Mouse (Mus musculus): ENCODE results near the gene Elane. TPM values are rescaled to one million over a fixed set of nuclear protein-coding genes. Genes with fewer than 3 reads are reported as not detected.
A peak's percentile ranks its signal among the peaks of the same experiment; 100 is the strongest.

The Elane gene
- polyA plus RNA-seq, 1 experiment from 2014 or later: not detected

- H3K27ac ChIP-seq (ENCODE audit: low read depth, low read length): no peak overlapping the region
- peak overlapping the region; percentile 20 for H3K4me3 ChIP-seq (ENCODE audit: low read length)
- no peak overlapping the region for H3K9ac ChIP-seq (ENCODE audit: low read depth, low read length)
- 18% methylated on average over 26 of the region's 26 CpGs for WGBS
- peaks cover 58% of the 10 kb centered on the region for H3K27me3 ChIP-seq (ENCODE audit: control insufficient read depth, insufficient read depth, low read length)
- no peaks in the 10 kb centered on the region for H3K9me3 ChIP-seq (ENCODE audit: control insufficient read depth, low read length)
- ATAC-seq (ENCODE audit: low FRiP score, low TSS enrichment): peak; percentile 14; the same call in 1 of the 2 replicates
- peak overlapping the region; percentile 46; the same call in 1 of the 2 replicates for H3K4me2 ChIP-seq (replicated peaks; ENCODE audit: low read depth, low read length)
- H3K4me1 ChIP-seq (ENCODE audit: control insufficient read depth, insufficient read depth, low read length): peaks cover 22% of the 10 kb centered on the region
- H3K36me3 ChIP-seq (ENCODE audit: control insufficient read depth, insufficient read depth, low read length): no peaks in the 10 kb centered on the region
Observed at GRCm38 (mm10) chr10:79920056-79920890, 34.2 kb downstream of the Elane start.

GRCm38 (mm10) chr10:79920958-79921535 is 35.0 kb downstream of the Elane start, which contains the start of gene R3hdm4:
R3hdm4 (minus strand) TSS chr10:79921208.
- H3K9me3 ChIP-seq (ENCODE audit: control insufficient read depth, low read length): no peaks in the 10 kb centered on the region
- peak within 1 kb of the TSS; percentile 46 for H3K4me2 ChIP-seq (replicated peaks; ENCODE audit: low read depth, low read length)
- H3K9ac ChIP-seq (ENCODE audit: low read depth, low read length): peak within 1 kb of the TSS; percentile 40
- H3K27ac ChIP-seq (ENCODE audit: low read depth, low read length): no peak within 1 kb of the TSS
- no peak for ATAC-seq (ENCODE audit: low FRiP score, low TSS enrichment)
- H3K36me3 ChIP-seq (ENCODE audit: control insufficient read depth, insufficient read depth, low read length): no peaks in the 10 kb centered on the region
- peaks cover 58% of the 10 kb centered on the region for H3K27me3 ChIP-seq (ENCODE audit: control insufficient read depth, insufficient read depth, low read length)
- H3K4me3 ChIP-seq (ENCODE audit: low read length): peak within 1 kb of the TSS; percentile 20
- H3K4me1 ChIP-seq (ENCODE audit: control insufficient read depth, insufficient read depth, low read length): peaks cover 24% of the 10 kb centered on the region
- 6% methylated on average over 41 of the region's 41 CpGs for whole genome bisulfite sequencing

GRCm38 (mm10) chr10:79921572-79921971 is 35.5 kb downstream of the Elane start:
- Histone ChIP-seq H3K4me2 (replicated peaks; ENCODE audit: low read depth, low read length) (peak overlapping the region; percentile 46), H3K36me3 (ENCODE audit: control insufficient read depth, insufficient read depth, low read length) (no peaks in the 10 kb centered on the region), H3K27me3 (ENCODE audit: control insufficient read depth, insufficient read depth, low read length) (peaks cover 58% of the 10 kb centered on the region), H3K27ac (ENCODE audit: low read depth, low read length) (no peak overlapping the region), H3K4me1 (ENCODE audit: control insufficient read depth, insufficient read depth, low read length) (peaks cover 27% of the 10 kb centered on the region), H3K9ac (ENCODE audit: low read depth, low read length) (peak overlapping the region; percentile 40), H3K4me3 (ENCODE audit: low read length) (peak overlapping the region; percentile 20), H3K9me3 (ENCODE audit: control insufficient read depth, low read length) (no peaks in the 10 kb centered on the region)
- WGBS: 1% methylated on average over 34 of the region's 34 CpGs
- no peak for ATAC-seq (ENCODE audit: low FRiP score, low TSS enrichment)

GRCm38 (mm10) chr10:79924998-79925784 is 39.1 kb downstream of the Elane start:
- Histone ChIP-seq H3K4me2 (replicated peaks; ENCODE audit: low read depth, low read length) (no peak overlapping the region; the same call in 1 of the 2 replicates), H3K4me3 (ENCODE audit: low read length) (no peak overlapping the region), H3K36me3 (ENCODE audit: control insufficient read depth, insufficient read depth, low read length) (no peaks in the 10 kb centered on the region), H3K4me1 (ENCODE audit: control insufficient read depth, insufficient read depth, low read length) (peaks cover 37% of the 10 kb centered on the region), H3K9ac (ENCODE audit: low read depth, low read length) (no peak overlapping the region), H3K27ac (ENCODE audit: low read depth, low read length) (no peak overlapping the region), H3K9me3 (ENCODE audit: control insufficient read depth, low read length) (no peaks in the 10 kb centered on the region), H3K27me3 (ENCODE audit: control insufficient read depth, insufficient read depth, low read length) (peaks cover 31% of the 10 kb centered on the region)
- WGBS: 12% methylated on average over 29 of the region's 29 CpGs
- no peak for ATAC-seq (ENCODE audit: low FRiP score, low TSS enrichment)

GRCm38 (mm10) chr10:79925785-79926490 is 39.9 kb downstream of the Elane start:
- Histone ChIP-seq H3K4me1 (ENCODE audit: control insufficient read depth, insufficient read depth, low read length) (peaks cover 32% of the 10 kb centered on the region), H3K4me2 (replicated peaks; ENCODE audit: low read depth, low read length) (peak overlapping the region; percentile 88)
- 9% methylated on average over 15 of the region's 15 CpGs for WGBS

GRCm38 (mm10) chr10:79926491-79927323 is 40.7 kb downstream of the Elane start, which contains the start of gene Arid3a:
Arid3a (plus strand) TSS chr10:79927043.
- H3K4me1 ChIP-seq (ENCODE audit: control insufficient read depth, insufficient read depth, low read length): peaks cover 28% of the 10 kb centered on the region
- peaks cover 11% of the 10 kb centered on the region for H3K36me3 ChIP-seq (ENCODE audit: control insufficient read depth, insufficient read depth, low read length)
- H3K27me3 ChIP-seq (ENCODE audit: control insufficient read depth, insufficient read depth, low read length): peaks cover 15% of the 10 kb centered on the region
- peak within 1 kb of the TSS; percentile 97 for H3K27ac ChIP-seq (ENCODE audit: low read depth, low read length)
- H3K4me3 ChIP-seq (ENCODE audit: low read length): peak within 1 kb of the TSS; percentile 74
- peak within 1 kb of the TSS; percentile 88 for H3K4me2 ChIP-seq (replicated peaks; ENCODE audit: low read depth, low read length)
- ATAC-seq (ENCODE audit: low FRiP score, low TSS enrichment): peak; percentile 70
- peak within 1 kb of the TSS; percentile 83 for H3K9ac ChIP-seq (ENCODE audit: low read depth, low read length)
- no peaks in the 10 kb centered on the region for H3K9me3 ChIP-seq (ENCODE audit: control insufficient read depth, low read length)
- WGBS: under 1% methylated on average over 63 of the region's 63 CpGs

More at GRCm38 (mm10) chr10:79925785-79926490, 39.9 kb downstream of the Elane start:
- Histone ChIP-seq H3K36me3 (ENCODE audit: control insufficient read depth, insufficient read depth, low read length) (peaks cover 4% of the 10 kb centered on the region), H3K9ac (ENCODE audit: low read depth, low read length) (peak overlapping the region; percentile 83), H3K27me3 (ENCODE audit: control insufficient read depth, insufficient read depth, low read length) (peaks cover 23% of the 10 kb centered on the region), H3K4me3 (ENCODE audit: low read length) (peak overlapping the region; percentile 74), H3K27ac (ENCODE audit: low read depth, low read length) (peak overlapping the region; percentile 97; the same call in 1 of the 2 replicates), H3K9me3 (ENCODE audit: control insufficient read depth, low read length) (no peaks in the 10 kb centered on the region)
- ATAC-seq (ENCODE audit: low FRiP score, low TSS enrichment): peak; percentile 2; the same call in 1 of the 2 replicates

GRCm38 (mm10) chr10:79927324-79928029 is 41.4 kb downstream of the Elane start:
- Histone ChIP-seq H3K4me3 (ENCODE audit: low read length) (peak overlapping the region; percentile 74), H3K27me3 (ENCODE audit: control insufficient read depth, insufficient read depth, low read length) (peaks cover 8% of the 10 kb centered on the region), H3K4me2 (replicated peaks; ENCODE audit: low read depth, low read length) (peak overlapping the region; percentile 88), H3K9ac (ENCODE audit: low read depth, low read length) (peak overlapping the region; percentile 83), H3K9me3 (ENCODE audit: control insufficient read depth, low read length) (no peaks in the 10 kb centered on the region), H3K36me3 (ENCODE audit: control insufficient read depth, insufficient read depth, low read length) (peaks cover 19% of the 10 kb centered on the region), H3K4me1 (ENCODE audit: control insufficient read depth, insufficient read depth, low read length) (peaks cover 33% of the 10 kb centered on the region), H3K27ac (ENCODE audit: low read depth, low read length) (peak overlapping the region; percentile 97)
- WGBS: under 1% methylated on average over 52 of the region's 54 CpGs
- ATAC-seq (ENCODE audit: low FRiP score, low TSS enrichment): peak; percentile 47

Measured in kidney, embryonic 14.5 days (tissue).